Mouse (Mus musculus) heart, adult 18-20 months (tissue): ENCODE data around the gene Cacna2d3. TPM values are rescaled to one million over a fixed set of nuclear protein-coding genes. Genes with fewer than 3 reads are reported as not detected.
A peak's percentile ranks its signal among the peaks of the same experiment; 100 is the strongest.

ENCODE experiments used
- DNase-seq, 2 experiments: peaks; one replicate each; pipeline ENCODE4 v3.0.0; 2021 to 2022; ENCODE audit warnings: mixed read lengths in 1 of 2
- total RNA-seq, 2 experiments: library from RNA; stranded (reverse); gene quantifications; 2 replicates each; pipeline ENCODE4 v1.2.3; 2021

Cacna2d3 gene
- total RNA-seq, 2 experiments from 2014 or later = 0.67 to 1.1 TPM

DNA sequence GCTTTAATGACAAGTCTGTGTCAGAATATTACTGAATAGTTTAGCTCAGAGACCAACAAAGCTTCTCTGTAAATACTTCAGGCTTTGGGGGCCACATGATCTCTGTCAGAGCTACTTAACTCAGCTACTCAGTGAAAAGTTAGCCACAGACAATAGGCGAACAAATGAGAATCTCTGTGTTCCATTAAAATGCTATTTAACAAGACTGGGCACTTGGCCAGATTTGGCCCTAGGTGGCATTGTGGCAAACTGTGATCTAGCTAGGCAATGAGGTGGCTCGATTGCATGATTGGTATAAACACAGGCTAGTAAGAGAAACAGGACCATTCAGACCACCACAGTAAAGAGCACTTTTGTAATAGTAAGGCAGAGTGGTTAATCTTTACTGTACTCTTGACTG, 478.1 kb downstream of the Cacna2d3 start:
- DNase-seq = no peak

DNA sequence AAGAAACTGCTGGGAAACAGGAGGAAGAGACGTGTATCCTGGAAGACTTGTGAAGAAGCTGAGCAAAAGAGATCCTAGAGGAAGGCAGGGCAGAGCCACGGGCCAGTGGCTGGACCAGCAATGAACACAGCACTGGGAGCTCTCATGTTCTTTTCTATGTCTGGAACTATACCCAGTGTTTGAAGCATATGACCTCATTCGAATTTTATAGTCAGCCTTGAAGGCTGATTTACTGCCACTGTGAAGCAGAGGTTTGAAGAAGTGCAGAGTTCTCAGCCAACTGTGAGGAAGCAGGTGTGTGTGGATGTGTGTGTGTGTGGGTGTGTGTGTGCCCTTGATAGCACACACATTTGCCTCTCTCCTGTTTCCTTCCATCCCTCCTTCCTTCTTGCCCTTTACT, 483.2 kb downstream of the Cacna2d3 start:
- no peak for DNase-seq

DNA sequence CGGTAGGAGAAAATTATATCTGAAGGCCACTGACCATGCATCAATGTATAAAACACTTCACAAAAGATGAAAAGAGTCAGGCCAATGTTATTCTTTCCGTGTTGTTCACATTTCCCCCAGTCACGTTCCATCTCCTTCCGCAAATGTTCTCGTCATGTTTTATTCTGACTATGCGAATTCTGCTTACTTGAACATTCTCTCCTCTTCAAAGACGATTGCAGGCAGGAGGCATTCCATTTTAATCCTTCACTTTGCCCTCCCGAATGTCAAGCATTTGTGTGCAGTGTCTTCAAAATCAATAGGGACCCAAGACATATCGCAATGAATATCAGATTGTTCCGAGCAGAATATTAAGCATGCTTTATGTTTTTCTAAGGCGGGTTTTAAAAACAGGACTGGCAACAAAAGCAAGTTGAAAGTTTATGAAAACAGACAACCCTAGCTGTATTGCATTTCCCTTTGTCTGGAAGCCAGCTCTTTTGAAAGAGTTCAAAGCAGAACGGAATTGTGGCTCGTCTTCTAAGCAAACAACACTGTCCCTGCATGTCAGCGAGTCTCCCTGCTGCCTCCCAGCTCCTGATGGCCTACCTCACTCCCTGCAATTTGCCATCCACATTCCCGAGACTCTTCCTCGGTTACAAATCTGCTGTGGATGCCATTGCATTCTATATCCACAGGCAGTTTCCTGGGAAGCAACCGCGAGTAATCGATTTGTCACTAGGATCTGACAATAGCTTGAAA, 492.5 kb downstream of the Cacna2d3 start:
- no peak for DNase-seq

DNA sequence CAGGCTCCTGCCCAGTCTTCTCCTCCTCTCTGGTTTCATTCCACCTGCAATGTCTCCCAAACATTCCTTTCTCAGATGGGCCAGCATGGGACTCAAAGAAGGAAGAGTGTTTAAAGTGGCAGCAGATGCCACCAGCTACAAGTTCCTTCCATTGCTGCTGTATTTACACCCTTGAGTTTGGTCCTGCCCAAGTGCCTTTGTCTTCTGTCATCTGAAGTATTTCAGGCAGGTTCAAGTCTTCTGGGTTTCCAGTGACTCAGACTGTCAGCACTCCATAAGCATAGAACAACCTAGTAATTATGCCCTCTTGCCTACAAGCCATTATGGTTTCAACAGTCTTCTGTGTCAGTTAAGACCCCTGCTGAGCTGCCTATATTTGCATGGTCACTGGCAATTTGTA, 493.2 kb downstream of the Cacna2d3 start:
- DNase-seq = no peak

DNA sequence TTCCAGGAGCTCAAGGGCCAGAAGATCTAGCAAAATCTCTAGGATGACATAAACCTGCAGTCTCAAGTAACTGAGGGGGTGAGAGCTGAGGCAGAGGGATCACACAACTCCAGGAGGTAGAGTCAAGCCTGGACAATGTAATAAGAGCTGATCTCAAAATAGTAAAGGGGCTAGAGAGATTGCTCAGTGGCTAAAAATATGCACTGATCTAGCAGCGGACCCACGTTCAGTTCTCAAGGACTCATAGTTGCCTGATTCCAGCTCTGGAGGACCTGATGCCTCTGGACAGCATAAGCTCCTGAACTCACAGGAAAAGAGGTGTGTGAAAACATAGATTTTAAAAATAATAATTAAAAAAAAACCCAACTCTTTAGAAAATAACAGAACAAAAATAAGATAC, 493.7 kb downstream of the Cacna2d3 start:
- peak in 1 of 2 experiments; percentile 22 for DNase-seq

DNA sequence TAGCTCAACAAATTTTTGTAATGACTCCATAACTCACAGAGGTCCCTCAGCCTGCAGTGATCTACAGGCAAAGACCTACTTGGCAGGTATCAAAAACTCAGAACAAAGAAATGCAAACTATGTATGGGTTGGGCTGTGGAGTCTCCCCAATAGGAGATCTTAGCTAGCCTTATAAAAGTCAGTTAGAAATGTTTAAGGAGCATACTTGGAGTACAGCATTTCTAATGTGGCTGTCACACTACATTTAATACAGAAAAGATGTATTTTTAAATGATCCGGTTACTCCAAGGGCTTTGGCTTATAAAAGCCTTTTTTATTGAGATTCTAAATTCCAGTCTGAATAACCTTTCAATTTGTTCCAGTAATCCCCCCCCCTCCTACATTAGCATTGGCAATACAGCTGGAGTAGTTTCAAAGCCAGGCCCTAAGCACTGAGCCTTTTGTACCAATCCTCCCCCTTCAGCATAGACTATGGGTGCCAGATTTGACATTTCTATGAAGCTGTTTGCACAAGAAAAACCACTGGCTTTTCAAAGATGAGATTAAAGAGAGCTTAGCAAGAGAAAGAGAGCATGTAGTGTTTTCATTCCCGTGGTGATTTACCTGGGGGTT, 495.8 kb downstream of the Cacna2d3 start:
- no peak for DNase-seq

DNA sequence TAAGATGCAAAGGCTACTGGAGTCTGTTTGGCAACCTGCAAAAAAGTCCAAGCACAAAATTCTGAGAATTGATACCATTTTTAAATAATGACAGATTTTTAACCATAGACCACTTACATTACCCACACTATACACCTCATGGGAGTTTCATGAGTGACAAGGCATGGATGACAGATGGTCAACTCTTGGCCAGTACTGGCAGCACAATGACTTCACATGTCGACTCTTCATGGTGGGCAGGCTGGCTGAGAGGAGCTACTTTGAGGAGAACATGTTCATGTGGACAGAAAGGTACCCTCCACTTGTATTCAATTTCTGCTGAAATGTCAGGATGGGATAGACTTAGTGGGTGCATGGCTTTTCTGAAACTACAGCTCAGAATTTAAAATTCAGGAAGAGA, 498.7 kb downstream of the Cacna2d3 start:
- no peak for DNase-seq

DNA sequence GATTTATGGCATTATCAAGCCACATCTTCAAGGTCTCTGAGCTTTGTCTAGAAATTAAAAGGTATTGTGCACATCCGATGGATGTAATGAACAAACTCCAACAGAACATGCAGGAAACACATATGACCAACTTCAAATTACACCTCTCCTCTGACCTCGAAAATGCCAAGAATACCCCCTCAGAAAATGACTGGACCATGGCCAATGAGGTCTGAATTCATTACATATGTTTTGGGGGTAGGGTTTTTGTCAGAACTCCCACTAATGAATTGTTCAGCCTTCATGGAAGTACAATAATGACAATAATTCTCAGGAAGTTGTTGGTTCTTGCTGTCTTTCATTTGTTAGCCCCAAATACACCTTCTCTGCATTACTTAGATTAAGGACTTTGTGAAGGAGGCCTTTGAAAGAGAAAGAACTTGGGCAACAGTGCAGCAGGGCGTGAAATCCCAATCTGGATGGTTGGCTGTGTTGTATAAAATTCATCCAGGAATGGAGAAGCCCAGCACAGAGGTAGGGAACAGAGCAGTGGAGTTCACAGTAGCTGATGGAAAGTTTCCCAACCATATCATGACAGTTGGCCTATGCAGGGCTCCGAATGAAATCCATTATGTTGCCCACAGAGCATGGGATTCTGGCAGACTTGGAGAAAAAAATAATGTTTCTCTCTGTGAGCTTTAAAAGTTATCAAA, 499.3 kb downstream of the Cacna2d3 start:
- DNase-seq = no peak

DNA sequence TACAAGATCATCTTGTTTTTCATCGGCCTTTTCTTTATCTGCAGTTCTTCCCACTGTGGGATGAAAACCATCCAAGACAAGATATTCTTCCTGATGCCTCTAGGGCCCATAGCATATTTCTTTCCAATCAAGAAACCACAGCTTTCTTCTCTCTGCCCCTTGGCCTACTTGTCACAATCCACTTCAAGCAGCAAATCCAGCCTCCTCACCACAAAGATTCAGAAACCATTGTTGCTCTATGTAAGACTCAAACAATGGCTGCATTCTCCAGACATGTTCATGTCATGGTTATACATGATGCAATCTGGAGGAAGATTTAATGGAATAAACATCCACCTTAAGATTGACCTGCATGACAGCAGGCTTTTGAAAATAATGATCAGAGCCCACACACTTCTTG, 505.6 kb downstream of the Cacna2d3 start:
- no peak for DNase-seq

DNA sequence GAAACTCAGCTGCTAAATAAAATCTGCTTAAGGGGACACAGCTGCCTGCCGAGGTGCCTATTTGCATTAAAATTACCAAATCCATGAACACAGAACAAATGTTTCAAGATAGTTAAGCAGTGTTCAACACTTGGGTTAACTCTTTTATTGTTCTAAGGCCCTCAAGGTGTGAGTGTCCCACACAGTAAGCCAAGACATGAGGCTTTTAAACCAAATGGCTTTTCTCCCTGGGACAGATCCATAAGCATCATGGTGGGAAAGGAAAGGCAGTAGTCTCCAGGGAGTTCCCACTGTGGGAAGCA, 516.7 kb downstream of the Cacna2d3 start:
- DNase-seq = no peak

DNA sequence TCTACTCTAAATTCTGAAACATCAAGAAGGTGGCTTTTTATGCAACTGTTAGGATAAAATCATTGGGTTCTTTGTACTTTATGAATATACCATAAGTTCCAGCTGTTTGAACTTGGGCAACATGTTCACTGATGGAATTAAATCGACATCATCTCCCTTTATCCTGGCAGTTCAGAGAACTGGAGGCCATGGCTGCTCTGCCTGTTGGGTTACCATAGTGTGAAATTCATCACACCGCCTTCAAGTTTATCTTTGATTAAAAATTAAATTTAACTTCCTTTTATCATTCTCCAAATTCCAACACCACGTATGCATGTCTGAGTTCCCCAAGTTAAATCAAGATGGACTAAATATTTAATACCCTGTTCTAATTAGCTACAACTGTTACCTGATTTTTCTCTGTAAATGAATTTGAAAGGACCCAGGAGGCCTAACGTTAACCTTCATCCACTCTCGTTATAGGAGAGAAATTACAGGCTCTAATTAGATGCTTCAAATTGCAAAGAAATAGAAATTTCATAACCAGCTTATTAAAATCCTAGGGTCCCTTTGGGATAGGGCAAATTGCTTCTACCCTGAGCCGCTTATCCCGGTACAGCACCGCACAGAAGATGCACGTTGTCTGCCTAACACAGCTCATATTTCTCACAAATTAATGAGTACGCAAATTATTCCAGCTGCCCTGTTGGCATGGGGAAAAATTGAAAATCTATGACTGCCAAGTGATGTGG, 517.3 kb downstream of the Cacna2d3 start:
- no peak for DNase-seq

DNA sequence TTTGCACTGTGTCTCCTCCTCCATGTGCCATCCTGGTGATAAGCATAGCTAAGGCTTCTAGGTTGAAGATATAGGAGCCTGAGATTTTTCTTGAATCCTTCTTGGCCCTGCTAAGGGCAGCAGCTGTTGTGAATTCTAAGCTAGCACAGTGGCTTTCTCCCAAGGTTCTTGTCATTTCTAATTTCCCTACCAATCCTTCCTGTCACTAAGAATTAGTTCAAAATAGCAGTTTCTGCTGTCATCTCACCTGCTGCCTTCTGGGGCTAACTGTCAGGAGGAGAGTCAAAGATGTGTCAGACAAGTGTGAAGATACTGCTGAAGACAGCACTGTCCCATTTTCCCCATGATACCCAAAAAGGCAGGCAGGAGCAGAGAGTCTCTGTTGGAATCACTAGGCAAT, 525.5 kb downstream of the Cacna2d3 start:
- DNase-seq = no peak

DNA sequence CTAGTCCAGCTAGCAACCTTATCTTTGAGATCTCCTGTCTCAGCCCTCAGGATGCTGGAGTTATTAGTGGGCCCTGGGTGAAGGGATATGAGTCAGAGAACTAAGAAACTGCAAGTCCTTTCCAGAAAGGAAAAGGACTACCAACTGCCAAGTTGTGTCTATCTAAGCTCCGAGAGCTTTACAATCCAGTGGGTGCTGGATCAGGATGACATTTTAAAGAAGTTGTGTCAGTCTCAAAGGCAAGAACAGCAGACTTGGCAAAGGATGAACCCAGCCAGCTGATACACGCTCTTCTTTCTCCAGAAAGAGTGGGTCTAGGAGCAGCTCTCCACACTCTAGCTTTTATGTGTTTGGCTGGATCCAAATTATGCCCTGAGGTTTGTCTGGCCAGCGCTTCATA, 530.2 kb downstream of the Cacna2d3 start:
- DNase-seq = no peak

DNA sequence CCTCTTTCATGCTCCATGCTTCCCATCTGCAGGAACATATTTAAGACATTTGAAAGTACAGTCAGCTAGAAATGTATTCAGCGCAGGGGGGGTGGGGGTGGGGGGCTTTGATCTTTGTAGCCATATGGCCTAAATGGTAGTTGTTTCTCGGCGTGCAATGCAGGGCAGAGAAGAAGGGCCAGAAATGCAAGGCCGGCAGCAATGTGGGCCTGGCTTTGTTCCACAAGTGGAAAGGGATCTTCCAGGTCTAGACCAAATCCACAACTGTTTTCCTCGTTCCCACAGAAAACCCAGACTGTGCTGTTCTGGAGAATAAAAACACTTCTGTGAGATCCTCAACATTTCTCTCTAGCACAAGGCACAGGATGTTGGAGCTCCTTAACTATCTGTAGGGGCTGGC, 537.9 kb downstream of the Cacna2d3 start:
- no peak for DNase-seq

DNA sequence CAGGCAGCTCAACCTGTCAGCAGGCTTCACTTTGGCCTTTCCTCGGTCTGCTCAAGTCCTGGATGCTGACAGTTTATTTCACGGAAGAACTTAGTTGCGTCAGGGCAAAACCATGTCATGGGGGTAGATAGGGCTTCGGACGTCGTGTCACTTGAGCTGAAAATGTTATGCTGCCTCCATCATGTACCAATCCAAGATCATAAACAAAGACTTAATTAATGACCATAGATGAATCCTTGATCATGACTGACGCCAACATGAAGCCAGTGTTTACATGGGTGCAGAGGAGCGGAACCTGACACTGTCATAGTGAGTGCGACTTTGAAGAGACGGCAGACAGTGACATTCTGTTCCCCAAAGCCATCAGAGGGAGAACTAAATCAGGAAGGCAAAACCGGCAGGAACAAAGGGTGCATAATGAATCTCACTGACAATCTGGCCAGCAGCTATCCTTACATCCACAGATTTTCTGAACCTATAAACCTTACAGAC, 542.2 kb downstream of the Cacna2d3 start:
- DNase-seq = no peak

DNA sequence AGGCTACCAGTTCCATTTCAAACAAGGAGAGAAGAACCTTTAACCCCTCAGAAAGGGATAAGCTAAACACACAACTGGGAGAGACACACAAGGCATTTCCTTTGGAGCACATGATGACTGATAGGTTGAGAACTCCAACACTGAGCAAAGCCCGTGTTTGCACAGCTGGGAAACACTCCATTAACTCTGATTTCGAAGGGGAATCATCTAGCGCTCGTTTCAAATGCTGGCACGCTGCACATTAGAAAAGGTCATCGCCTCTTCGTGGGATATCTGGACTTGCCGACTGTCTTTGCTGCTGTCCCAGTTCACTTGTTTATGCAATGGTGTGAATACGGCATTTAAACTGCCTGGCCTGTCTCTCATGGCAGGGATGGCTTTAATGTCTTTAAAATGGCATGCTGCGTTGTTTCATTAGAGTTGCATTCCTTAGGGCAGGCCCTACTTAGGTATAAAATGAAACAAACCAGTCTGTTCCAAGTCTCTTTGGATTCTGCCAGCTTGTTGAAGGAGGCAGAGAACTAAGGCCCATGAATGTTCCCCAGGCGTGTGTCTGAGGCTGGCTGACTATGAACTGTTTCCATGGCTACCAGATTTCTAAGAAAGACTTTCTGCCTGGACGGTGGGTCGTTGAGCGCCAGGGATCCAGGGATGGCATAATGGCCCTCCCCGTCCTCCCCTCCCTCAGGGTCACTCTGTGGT, 542.8 kb downstream of the Cacna2d3 start:
- peak in 1 of 2 experiments; percentile 7 for DNase-seq

DNA sequence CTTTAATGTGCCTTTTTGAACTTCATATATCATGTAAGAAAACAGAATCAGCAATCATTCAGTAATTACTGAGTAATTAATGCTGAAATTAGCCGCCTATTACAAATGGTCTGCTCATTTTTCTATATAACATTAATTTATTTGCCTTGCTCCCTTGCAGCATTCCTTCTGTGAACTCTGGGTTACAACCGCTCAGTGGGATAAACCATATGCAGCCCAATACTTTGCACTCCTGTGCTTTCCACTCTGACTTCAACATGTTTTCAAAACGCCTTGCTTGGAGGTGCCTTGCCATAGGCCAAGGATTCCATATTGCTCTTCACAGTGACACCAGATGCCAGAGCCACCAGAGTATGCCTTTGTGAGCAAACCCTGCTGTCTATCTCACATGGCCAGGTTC, 546.9 kb downstream of the Cacna2d3 start:
- no peak for DNase-seq

DNA sequence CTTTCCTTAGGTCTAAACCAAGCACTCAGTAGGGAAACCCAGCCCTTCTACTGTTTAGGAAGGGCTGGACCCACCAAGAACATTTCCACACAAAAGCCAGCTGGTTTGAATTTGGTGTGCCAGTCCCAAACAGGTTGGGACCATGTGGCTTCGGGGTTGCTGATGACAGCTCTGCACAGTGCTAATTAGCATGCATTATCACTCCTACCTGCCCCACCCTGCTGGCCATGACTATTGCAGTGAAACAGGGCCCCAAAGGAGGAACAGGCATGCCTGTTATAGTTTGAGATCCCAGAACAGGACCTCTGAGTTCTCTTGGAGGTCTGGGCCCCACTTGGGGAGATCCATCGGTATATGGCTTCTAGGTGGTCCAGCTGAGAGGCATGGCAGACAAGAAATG, 549.5 kb downstream of the Cacna2d3 start:
- DNase-seq = no peak

DNA sequence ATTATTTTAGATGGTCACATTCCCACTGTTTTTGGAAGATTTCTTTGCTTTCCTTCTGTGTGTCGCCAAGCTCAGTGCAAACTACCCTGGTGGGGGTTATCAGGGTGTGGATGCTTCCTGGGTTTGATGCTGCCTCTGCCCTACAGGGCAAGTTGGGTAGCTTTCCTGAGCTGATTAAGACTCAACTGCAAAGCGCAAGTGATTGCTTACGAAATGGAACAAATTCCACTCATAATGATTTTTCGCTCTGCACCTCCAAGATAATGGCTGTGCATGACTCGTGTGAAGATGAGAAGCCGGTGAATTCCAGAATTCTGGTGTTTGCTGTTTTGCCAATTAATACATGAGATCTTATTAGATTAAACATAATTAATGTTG, 557.0 kb downstream of the Cacna2d3 start:
- DNase-seq = no peak

DNA sequence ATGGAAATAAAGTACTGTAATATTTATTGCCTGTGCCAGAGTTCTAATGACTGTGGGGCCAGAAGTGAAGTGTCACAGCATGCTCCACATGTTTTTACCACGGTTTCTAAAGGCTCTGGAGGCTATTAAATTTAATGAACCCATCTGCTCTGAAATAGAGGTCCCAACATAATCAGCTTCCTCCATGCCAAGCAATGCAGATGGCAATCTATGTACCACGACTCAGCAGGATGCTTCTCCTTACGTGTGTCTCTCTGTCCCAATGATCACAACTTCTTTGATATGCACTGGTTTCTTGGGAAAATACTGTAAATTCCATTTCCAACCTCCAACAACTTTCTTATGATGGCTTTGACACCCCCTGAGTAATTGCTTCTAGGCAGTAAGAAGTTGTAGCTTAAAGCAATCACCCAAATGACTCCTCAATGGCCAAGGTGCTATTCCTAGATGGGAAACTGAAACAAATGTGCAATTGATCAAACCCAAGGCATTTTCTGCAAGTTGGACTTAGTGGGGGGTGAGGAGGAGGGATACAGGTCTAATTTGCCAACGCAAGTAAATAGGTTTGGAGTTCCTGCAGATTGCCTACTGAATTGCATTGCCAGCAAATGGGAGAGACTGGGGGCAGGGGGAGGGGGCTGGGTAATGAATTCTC, 557.5 kb downstream of the Cacna2d3 start:
- DNase-seq = no peak

DNA sequence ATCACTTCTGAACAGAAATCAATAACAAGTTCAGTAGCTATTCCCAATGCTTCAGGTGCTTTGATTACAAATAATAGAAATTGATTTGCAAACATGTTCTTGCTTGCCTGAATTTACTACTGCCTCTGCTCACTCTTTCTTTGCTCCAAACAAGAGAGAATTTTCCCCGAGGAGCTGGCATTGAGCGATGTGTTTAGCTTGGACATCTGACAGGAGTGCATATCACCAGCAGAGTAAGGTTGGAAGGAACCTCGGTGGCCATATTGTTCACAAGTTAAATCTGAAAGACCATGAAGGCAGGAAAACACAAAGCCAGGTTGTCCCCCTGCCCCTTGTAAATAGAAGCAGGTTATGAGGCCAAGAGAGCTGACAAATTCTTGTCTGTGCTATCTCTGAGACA, 561.9 kb downstream of the Cacna2d3 start:
- no peak for DNase-seq

DNA sequence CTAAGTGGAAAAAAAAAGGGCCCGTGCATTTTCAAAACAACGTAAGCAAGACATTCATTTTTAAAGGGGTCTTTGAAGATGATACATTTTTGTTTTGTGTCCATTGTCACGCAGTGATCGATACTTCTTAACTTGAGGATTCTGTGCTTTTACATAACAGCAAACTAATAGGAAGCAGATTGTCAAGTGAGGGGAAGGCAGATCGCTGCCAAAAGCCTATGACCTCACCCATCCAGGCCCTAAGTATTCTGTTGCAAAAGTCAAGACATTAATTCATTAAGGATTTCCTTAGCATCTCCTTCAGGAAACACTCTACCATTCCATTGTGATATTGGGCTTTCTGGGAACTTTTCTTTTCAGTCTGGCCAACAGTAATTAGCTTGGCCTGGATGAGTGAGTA, 564.6 kb downstream of the Cacna2d3 start:
- peak in 1 of 2 experiments; percentile 6 for DNase-seq
